In genomic region chr6:52205221-52205620, GRCm38 (mm10) we compare ENCODE assay signal across 15 mouse cellular contexts. TPM values are rescaled to one million over a fixed set of nuclear protein-coding genes. Genes with fewer than 3 reads are reported as not detected.
DNase-seq lines count a peak whose midpoint lies in the region; ATAC-seq lines count a peak whose summit lies in the region.
"Had no signal": no experiment of that assay in that cellular context is flagged by ENCODE, and none has a peak within 500 bp of the region (broad histone marks: within the 10 kb centered on the region; RNA-seq: fewer than 3 reads in every experiment).

No protein-coding gene starts in this region.

- H3K9ac ChIP-seq in limb, embryonic 11.5 days (ENCODE audit: low read length), result peak overlapping the region; percentile 65

- H3K27ac ChIP-seq in limb, embryonic 11.5 days (replicated peaks; ENCODE audit: low read depth, low read length), result peak overlapping the region; percentile 56
- H3K27ac ChIP-seq: heart, adult 2 months had no signal

- 3% methylated on average over 14 of the region's 14 CpGs for WGBS in limb, embryonic 11.5 days

- peaks cover 85% of the 10 kb centered on the region for H3K4me1 ChIP-seq in limb, embryonic 11.5 days (ENCODE audit: control insufficient read depth, insufficient read depth, low read length)

- intact Hi-C loops in heart, postnatal 25 days (cut with DNase I), result no loop called here

- H3K9me3 ChIP-seq in limb, embryonic 11.5 days (ENCODE audit: control insufficient read depth, low read length), result no peaks in the 10 kb centered on the region

- no peaks in the 10 kb centered on the region for H3K27me3 ChIP-seq in limb, embryonic 11.5 days (ENCODE audit: control insufficient read depth, insufficient read depth, low read length)

- peak overlapping the region; percentile 24 for H3K4me3 ChIP-seq in limb, embryonic 11.5 days (ENCODE audit: low read depth, low read length)
- H3K4me3 ChIP-seq: heart, adult 2 months had no signal

- peaks cover 2% of the 10 kb centered on the region; the same call in 1 of the 2 replicates for H3K36me3 ChIP-seq in limb, embryonic 11.5 days (ENCODE audit: control insufficient read depth, insufficient read depth, low read length)
- H3K36me3 ChIP-seq: G1E had no signal

- H3K4me2 ChIP-seq in limb, embryonic 11.5 days (ENCODE audit: low read depth, severe bottlenecking), result peak overlapping the region; percentile 98

- no peak for ATAC-seq in limb, embryonic 11.5 days (ENCODE audit: insufficient number of reproducible peaks, low FRiP score, low TSS enrichment, low read depth)

- peak; percentile 63 for DNase-seq in embryo, embryonic 9.5 days (ENCODE audit: extremely low spot score)
- no peak for DNase-seq in embryo, embryonic 10 days (ENCODE audit: low spot score)
- peak; percentile 19 for DNase-seq in lung, postnatal 10 days
- no peak for DNase-seq in lung, postnatal 36 days
- no peak for DNase-seq in limb, embryonic 11.5 days (ENCODE audit: low spot score)
- DNase-seq in adrenal gland, adult 2 months, result no peak
- DNase-seq in heart, postnatal 25 days (ENCODE audit: low spot score), result no peak
- no peak for DNase-seq in layer of hippocampus, postnatal 25 days (ENCODE audit: extremely low spot score in 1 of 2, low spot score in 1 of 2)
- DNase-seq: right cerebral cortex, postnatal 4 days; thymus, adult 2 months had no signal

RNA-seq across cellular contexts. Expression of gene Hoxa5, which starts 0.8 kb away (rescaled TPM):
- 11.0 and 11.3 TPM in 2 replicates for polyA plus RNA-seq in limb, embryonic 11.5 days (2014; fragmentation: Nextera tagmentation; extraction: Ambion mirVana)
- 10 to 100 TPM; 13.6 to 22.8 TPM for total RNA-seq in adrenal gland, adult 2 months (2021)
- 12.9 and 16.3 TPM in 2 replicates for polyA plus RNA-seq in adrenal gland, adult 2 months (2012; rRNA removed)
- total RNA-seq in heart, postnatal 25 days (2021), result 1 to 10 TPM in 1 of 2 experiments, under 1 TPM in 1; 0.52 to 1.3 TPM
- total RNA-seq in layer of hippocampus, postnatal 25 days (2021), result not detected
- total RNA-seq: neutrophil, adult 5-6 weeks had no signal
- polyA plus RNA-seq: G1E had no signal

RNA-seq across cellular contexts. Expression of gene Hoxa6, which starts 3.3 kb away (rescaled TPM):
- 3.5 and 4.6 TPM in 2 replicates for polyA plus RNA-seq in limb, embryonic 11.5 days (2014; fragmentation: Nextera tagmentation; extraction: Ambion mirVana)
- 1 to 10 TPM; 1.9 to 4.5 TPM for total RNA-seq in adrenal gland, adult 2 months (2021)
- polyA plus RNA-seq in adrenal gland, adult 2 months (2012; rRNA removed), result 3.6 and 3.8 TPM in 2 replicates
- total RNA-seq in heart, postnatal 25 days (2021), result not detected
- not detected for total RNA-seq in layer of hippocampus, postnatal 25 days (2021)
- total RNA-seq: heart, adult 2 months; megakaryocyte, adult 5-6 weeks; neutrophil, adult 5-6 weeks had no signal
- polyA plus RNA-seq: embryonic facial prominence, embryonic 11.5 days; G1E; heart, adult 2 months had no signal

RNA-seq across cellular contexts. Expression of gene Hoxa3, which starts 7.9 kb away (rescaled TPM):
- 5.6 and 6.2 TPM in 2 replicates for polyA plus RNA-seq in limb, embryonic 11.5 days (2014; fragmentation: Nextera tagmentation; extraction: Ambion mirVana)
- 1 to 10 TPM; 2.7 to 5.4 TPM for total RNA-seq in adrenal gland, adult 2 months (2021)
- 6.8 and 8.1 TPM in 2 replicates for polyA plus RNA-seq in adrenal gland, adult 2 months (2012; rRNA removed)
- total RNA-seq in heart, postnatal 25 days (2021), result 1 to 10 TPM in 1 of 2 experiments, under 1 TPM in 1; 0.48 to 1.0 TPM
- not detected for total RNA-seq in layer of hippocampus, postnatal 25 days (2021)
- total RNA-seq: megakaryocyte, adult 5-6 weeks; neutrophil, adult 5-6 weeks had no signal
- polyA plus RNA-seq: G1E had no signal

RNA-seq across cellular contexts. Expression of gene Gm28308, which starts 7.9 kb away (rescaled TPM):
- 1.1 and 1.3 TPM in 2 replicates for polyA plus RNA-seq in limb, embryonic 11.5 days (2014; fragmentation: Nextera tagmentation; extraction: Ambion mirVana)
- total RNA-seq in adrenal gland, adult 2 months (2021), result 1 to 10 TPM in 1 of 2 experiments, not detected in 1; 1.0 TPM
- polyA plus RNA-seq in adrenal gland, adult 2 months (2012; rRNA removed), result 1.9 and 2.5 TPM in 2 replicates
- total RNA-seq in heart, postnatal 25 days (2021), result not detected
- total RNA-seq in layer of hippocampus, postnatal 25 days (2021), result not detected
- total RNA-seq: G1E; heart, adult 2 months; megakaryocyte, adult 5-6 weeks; neutrophil, adult 5-6 weeks had no signal
- polyA plus RNA-seq: G1E; heart, adult 2 months had no signal

RNA-seq across cellular contexts. Expression of gene Hoxa4, which starts 13.7 kb away (rescaled TPM):
- polyA plus RNA-seq in limb, embryonic 11.5 days (2014; fragmentation: Nextera tagmentation; extraction: Ambion mirVana), result 1.0 and 1.3 TPM in 2 replicates
- 1 to 10 TPM; 2.2 to 6.3 TPM for total RNA-seq in adrenal gland, adult 2 months (2021)
- 0.99 and 4.0 TPM in 2 replicates for polyA plus RNA-seq in adrenal gland, adult 2 months (2012; rRNA removed)
- total RNA-seq in heart, postnatal 25 days (2021), result under 1 TPM; 0.22 to 0.36 TPM
- not detected for total RNA-seq in layer of hippocampus, postnatal 25 days (2021)
- total RNA-seq: G1E; neutrophil, adult 5-6 weeks had no signal
- polyA plus RNA-seq: G1E had no signal

Comparison
In these comparisons a context has a peak if more than half of its experiments do, and no peak if none do; other contexts are left out.
1. DNase-seq: peak in embryo, embryonic 9.5 days (single experiment) and lung, postnatal 10 days (single experiment); none in embryo, embryonic 10 days (single experiment), lung, postnatal 36 days (single experiment), limb, embryonic 11.5 days (single experiment), adrenal gland, adult 2 months (single experiment), heart, postnatal 25 days (single experiment) and layer of hippocampus, postnatal 25 days (0 of 2).
2. RNA of gene Hoxa5, which starts 0.8 kb away (total RNA-seq): 13.6 to 22.8 TPM in adrenal gland, adult 2 months; 0.52 to 1.3 TPM in heart, postnatal 25 days and not detected in layer of hippocampus, postnatal 25 days; every median in the first group is over 4 times any median in the second.